Comparison of ENCODE assay signal across 9 mouse cellular contexts in the genomic region with DNA sequence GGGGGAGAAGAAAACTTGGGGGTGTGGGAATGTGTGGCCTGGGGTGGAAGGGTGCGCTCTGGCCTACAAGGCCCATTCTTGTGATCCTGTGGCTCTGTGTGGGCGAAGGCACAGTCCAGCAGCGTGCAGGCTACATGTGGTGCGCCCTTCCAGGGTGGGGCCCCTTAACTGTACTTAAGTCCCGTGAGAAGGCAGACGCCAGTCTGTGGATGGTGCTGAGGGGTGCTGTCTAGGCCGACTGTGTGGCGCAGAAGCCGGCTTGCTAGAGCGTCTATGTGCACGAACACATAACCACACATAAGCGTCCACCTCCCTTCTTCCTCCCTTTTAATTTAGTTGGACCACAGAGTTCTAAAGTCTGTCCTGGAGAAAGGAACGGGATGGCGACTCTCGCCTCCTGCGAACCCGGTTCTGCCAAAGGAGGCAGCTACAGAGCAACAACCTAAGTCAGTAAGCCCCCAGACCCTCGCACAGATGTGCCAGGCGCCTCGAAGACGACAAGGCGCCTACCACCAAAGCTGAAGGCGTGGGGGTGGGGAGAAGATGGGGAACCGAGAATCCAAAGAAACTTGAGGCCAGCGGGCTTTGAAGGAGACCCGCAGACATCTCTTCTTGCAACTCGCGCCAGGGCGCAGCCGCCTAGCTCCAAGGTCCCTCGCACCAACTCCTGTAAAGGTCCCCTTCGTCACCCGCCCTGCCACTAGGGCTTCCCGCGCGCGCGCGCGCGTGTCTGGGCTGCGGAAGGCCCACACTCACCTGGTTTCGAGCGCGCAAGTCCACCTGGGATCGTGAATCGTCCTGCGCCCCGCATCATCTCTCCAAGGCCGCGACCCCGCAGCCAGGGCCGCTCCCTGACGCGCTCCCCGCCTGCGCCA. TPM values are rescaled to one million over a fixed set of nuclear protein-coding genes. Genes with fewer than 3 reads are reported as not detected.
A peak's percentile ranks its signal among the peaks of the same experiment; 100 is the strongest.
DNase-seq lines count a peak whose midpoint lies in the region; ATAC-seq and TF ChIP-seq lines count a peak whose summit lies in the region.
"Had no signal": no experiment of that assay in that cellular context is flagged by ENCODE, and none has a peak within 500 bp of the region (broad histone marks: within the 10 kb centered on the region; RNA-seq: fewer than 3 reads in every experiment).

No protein-coding gene starts in this region.

- H3K27ac ChIP-seq in kidney, adult 2 months (ENCODE audit: insufficient read depth, low read depth, low read length): no peak overlapping the region
- peak overlapping the region; percentile 83 for H3K27ac ChIP-seq in embryonic facial prominence, embryonic 13.5 days
- peak overlapping the region; percentile 87 for H3K27ac ChIP-seq in intestine, postnatal 0 days (ENCODE audit: low read depth, low read length)
- no peak overlapping the region for H3K27ac ChIP-seq in neural tube, embryonic 11.5 days (ENCODE audit: low read depth, low read length)

- peaks cover 12% of the 10 kb centered on the region; the same call in 1 of the 2 replicates for H3K27me3 ChIP-seq in kidney, adult 2 months (replicated peaks; ENCODE audit: control insufficient read depth, insufficient read depth, low read length)
- H3K27me3 ChIP-seq in embryonic facial prominence, embryonic 13.5 days: peaks cover 100% of the 10 kb centered on the region
- H3K27me3 ChIP-seq in intestine, postnatal 0 days (replicated peaks; ENCODE audit: control insufficient read depth, insufficient read depth, low read length): peaks cover 91% of the 10 kb centered on the region
- H3K27me3 ChIP-seq in neural tube, embryonic 11.5 days (ENCODE audit: control insufficient read depth, insufficient read depth, low read length): peaks cover 99% of the 10 kb centered on the region

- H3K36me3 ChIP-seq in kidney, adult 2 months (ENCODE audit: control insufficient read depth, insufficient read depth, low read length): no peaks in the 10 kb centered on the region
- H3K36me3 ChIP-seq in embryonic facial prominence, embryonic 13.5 days: no peaks in the 10 kb centered on the region
- H3K36me3 ChIP-seq in intestine, postnatal 0 days (ENCODE audit: control insufficient read depth, insufficient read depth): no peaks in the 10 kb centered on the region
- no peaks in the 10 kb centered on the region for H3K36me3 ChIP-seq in neural tube, embryonic 11.5 days (ENCODE audit: control insufficient read depth, insufficient read depth, low read length)

- H3K9ac ChIP-seq in embryonic facial prominence, embryonic 13.5 days: peak overlapping the region; percentile 71
- peak overlapping the region; percentile 75 for H3K9ac ChIP-seq in intestine, postnatal 0 days (ENCODE audit: low read depth, low read length)
- no peak overlapping the region for H3K9ac ChIP-seq in neural tube, embryonic 11.5 days (ENCODE audit: low read length)

- H3K4me2 ChIP-seq in embryonic facial prominence, embryonic 13.5 days: peak overlapping the region; percentile 92
- peak overlapping the region; percentile 84 for H3K4me2 ChIP-seq in intestine, postnatal 0 days (replicated peaks; ENCODE audit: low read depth)
- H3K4me2 ChIP-seq in neural tube, embryonic 11.5 days (ENCODE audit: low read depth): peak overlapping the region; percentile 75; the same call in 1 of the 2 replicates

- WGBS in kidney, adult 2 months: 7% methylated on average over 57 of the region's 57 CpGs
- 1% methylated on average over 57 of the region's 57 CpGs for WGBS in embryonic facial prominence, embryonic 13.5 days
- 1% methylated on average over 54 of the region's 57 CpGs for WGBS in intestine, postnatal 0 days
- under 1% methylated on average over 56 of the region's 57 CpGs for WGBS in neural tube, embryonic 11.5 days

- H3K9me3 ChIP-seq in embryonic facial prominence, embryonic 13.5 days: no peaks in the 10 kb centered on the region
- H3K9me3 ChIP-seq in intestine, postnatal 0 days (ENCODE audit: control insufficient read depth): no peaks in the 10 kb centered on the region
- no peaks in the 10 kb centered on the region for H3K9me3 ChIP-seq in neural tube, embryonic 11.5 days (ENCODE audit: control insufficient read depth, low read length)

- peak overlapping the region; percentile 8; the same call in 1 of the 2 replicates for H3K4me3 ChIP-seq in kidney, adult 2 months (ENCODE audit: insufficient read depth, low read depth, low read length)
- peak overlapping the region; percentile 56 for H3K4me3 ChIP-seq in embryonic facial prominence, embryonic 13.5 days
- H3K4me3 ChIP-seq in intestine, postnatal 0 days (ENCODE audit: low read depth, low read length): peak overlapping the region; percentile 65
- H3K4me3 ChIP-seq in neural tube, embryonic 11.5 days (ENCODE audit: low read depth, low read length): peak overlapping the region; percentile 13; the same call in 1 of the 2 replicates

- H3K4me1 ChIP-seq in kidney, adult 2 months (ENCODE audit: control insufficient read depth, insufficient read depth, low read length): no peaks in the 10 kb centered on the region
- peaks cover 38% of the 10 kb centered on the region for H3K4me1 ChIP-seq in embryonic facial prominence, embryonic 13.5 days
- H3K4me1 ChIP-seq in intestine, postnatal 0 days (replicated peaks; ENCODE audit: control insufficient read depth, insufficient read depth, low read length): no peaks in the 10 kb centered on the region
- peaks cover 12% of the 10 kb centered on the region for H3K4me1 ChIP-seq in neural tube, embryonic 11.5 days (ENCODE audit: control insufficient read depth, insufficient read depth, low read length)

- TF ChIP-seq POLR2A in kidney, adult 2 months (IDR thresholded peaks at IDR 0.05; ENCODE audit: low read depth, low read length): no peak

- no peak for ATAC-seq in embryonic facial prominence, embryonic 13.5 days (ENCODE audit: insufficient number of reproducible peaks, insufficient read depth, low FRiP score, low TSS enrichment, low read depth)
- no peak for ATAC-seq in intestine, postnatal 0 days
- no peak for ATAC-seq in neural tube, embryonic 11.5 days (ENCODE audit: insufficient read depth, low FRiP score, low TSS enrichment)

- no peak for TF ChIP-seq CTCF in kidney, adult 2 months (conservative IDR thresholded peaks at IDR 0.05; ENCODE audit: insufficient read depth, insufficient read length, low read depth, low read length)
- no peak for TF ChIP-seq CTCF in intestine, postnatal 0 days (IDR thresholded peaks at IDR 0.05; ENCODE audit: low read depth)

- DNase-seq in kidney, adult 2 months: no peak
- no peak for DNase-seq in kidney, adult 18-20 months
- no peak for DNase-seq in neural tube, embryonic 11.5 days (ENCODE audit: low spot score)
- DNase-seq in right cerebral cortex, postnatal 14 days: no peak
- no peak for DNase-seq in adrenal gland, postnatal 36 days
- no peak for DNase-seq in cerebellum, postnatal 36 days
- DNase-seq: thymus, adult 2 months had no signal

RNA-seq across cellular contexts. Expression of a gene that starts 1.7 kb away (rescaled TPM):
- 0.52 and 0.69 TPM in 2 replicates for polyA plus RNA-seq in kidney, adult 2 months (2012; rRNA removed)
- 10.7 and 15.1 TPM in 2 replicates for polyA plus RNA-seq in embryonic facial prominence, embryonic 13.5 days (2015; fragmentation: Nextera tagmentation; extraction: Ambion mirVana)
- polyA plus RNA-seq in intestine, postnatal 0 days (2015; fragmentation: Nextera tagmentation; extraction: Ambion mirVana): 49.8 and 50.1 TPM in 2 replicates
- polyA plus RNA-seq in neural tube, embryonic 11.5 days (2014; fragmentation: Nextera tagmentation; extraction: Ambion mirVana): 2.6 and 6.1 TPM in 2 replicates
- total RNA-seq in adrenal gland, postnatal 36 days (2021): 1 to 10 TPM in 1 of 2 experiments, under 1 TPM in 1; 0.40 to 1.8 TPM

RNA-seq across cellular contexts. Expression of a gene that starts 25.7 kb away (rescaled TPM):
- polyA plus RNA-seq in kidney, adult 2 months (2012; rRNA removed): 44.3 and 51.4 TPM in 2 replicates
- 60.5 and 70.5 TPM in 2 replicates for polyA plus RNA-seq in embryonic facial prominence, embryonic 13.5 days (2015; fragmentation: Nextera tagmentation; extraction: Ambion mirVana)
- polyA plus RNA-seq in intestine, postnatal 0 days (2015; fragmentation: Nextera tagmentation; extraction: Ambion mirVana): 24.9 and 25.1 TPM in 2 replicates
- 56.9 and 63.7 TPM in 2 replicates for polyA plus RNA-seq in neural tube, embryonic 11.5 days (2014; fragmentation: Nextera tagmentation; extraction: Ambion mirVana)
- 10 to 100 TPM; 29.5 to 30.6 TPM for total RNA-seq in adrenal gland, postnatal 36 days (2021)

RNA-seq across cellular contexts. Expression of a gene that starts 33.5 kb away (rescaled TPM):
- 5.8 and 7.4 TPM in 2 replicates for polyA plus RNA-seq in kidney, adult 2 months (2012; rRNA removed)
- 3.2 and 3.3 TPM in 2 replicates for polyA plus RNA-seq in embryonic facial prominence, embryonic 13.5 days (2015; fragmentation: Nextera tagmentation; extraction: Ambion mirVana)
- 0.48 and 0.60 TPM in 2 replicates for polyA plus RNA-seq in intestine, postnatal 0 days (2015; fragmentation: Nextera tagmentation; extraction: Ambion mirVana)
- polyA plus RNA-seq in neural tube, embryonic 11.5 days (2014; fragmentation: Nextera tagmentation; extraction: Ambion mirVana): 15.4 and 15.5 TPM in 2 replicates
- 1 to 10 TPM; 4.9 to 8.3 TPM for total RNA-seq in adrenal gland, postnatal 36 days (2021)

RNA-seq across cellular contexts. Expression of a gene that starts 45.3 kb away (rescaled TPM):
- 0.75 and 1.2 TPM in 2 replicates for polyA plus RNA-seq in kidney, adult 2 months (2012; rRNA removed)
- polyA plus RNA-seq in embryonic facial prominence, embryonic 13.5 days (2015; fragmentation: Nextera tagmentation; extraction: Ambion mirVana): 0.28 and 0.34 TPM in 2 replicates
- polyA plus RNA-seq in intestine, postnatal 0 days (2015; fragmentation: Nextera tagmentation; extraction: Ambion mirVana): 2.6 and 2.8 TPM in 2 replicates
- 1.1 and 1.3 TPM in 2 replicates for polyA plus RNA-seq in neural tube, embryonic 11.5 days (2014; fragmentation: Nextera tagmentation; extraction: Ambion mirVana)
- total RNA-seq in adrenal gland, postnatal 36 days (2021): under 1 TPM; 0.16 to 0.40 TPM

Comparison
In these comparisons a context has a peak if more than half of its experiments do, and no peak if none do; other contexts are left out.
1. H3K27ac ChIP-seq: peak in embryonic facial prominence, embryonic 13.5 days (single experiment) and intestine, postnatal 0 days (single experiment); none in kidney, adult 2 months (single experiment) and neural tube, embryonic 11.5 days (single experiment).
2. H3K4me3 ChIP-seq: peak in every context shown above with its lines; median percentile 65 in intestine, postnatal 0 days; 56 in embryonic facial prominence, embryonic 13.5 days; 13 in neural tube, embryonic 11.5 days; 8 in kidney, adult 2 months.
3. Peak in every context shown above with its lines, with median percentiles within 50 percentile points of each other: H3K4me2 ChIP-seq.